Mouse (Mus musculus): ENCODE data around the gene Naif1.

DNA sequence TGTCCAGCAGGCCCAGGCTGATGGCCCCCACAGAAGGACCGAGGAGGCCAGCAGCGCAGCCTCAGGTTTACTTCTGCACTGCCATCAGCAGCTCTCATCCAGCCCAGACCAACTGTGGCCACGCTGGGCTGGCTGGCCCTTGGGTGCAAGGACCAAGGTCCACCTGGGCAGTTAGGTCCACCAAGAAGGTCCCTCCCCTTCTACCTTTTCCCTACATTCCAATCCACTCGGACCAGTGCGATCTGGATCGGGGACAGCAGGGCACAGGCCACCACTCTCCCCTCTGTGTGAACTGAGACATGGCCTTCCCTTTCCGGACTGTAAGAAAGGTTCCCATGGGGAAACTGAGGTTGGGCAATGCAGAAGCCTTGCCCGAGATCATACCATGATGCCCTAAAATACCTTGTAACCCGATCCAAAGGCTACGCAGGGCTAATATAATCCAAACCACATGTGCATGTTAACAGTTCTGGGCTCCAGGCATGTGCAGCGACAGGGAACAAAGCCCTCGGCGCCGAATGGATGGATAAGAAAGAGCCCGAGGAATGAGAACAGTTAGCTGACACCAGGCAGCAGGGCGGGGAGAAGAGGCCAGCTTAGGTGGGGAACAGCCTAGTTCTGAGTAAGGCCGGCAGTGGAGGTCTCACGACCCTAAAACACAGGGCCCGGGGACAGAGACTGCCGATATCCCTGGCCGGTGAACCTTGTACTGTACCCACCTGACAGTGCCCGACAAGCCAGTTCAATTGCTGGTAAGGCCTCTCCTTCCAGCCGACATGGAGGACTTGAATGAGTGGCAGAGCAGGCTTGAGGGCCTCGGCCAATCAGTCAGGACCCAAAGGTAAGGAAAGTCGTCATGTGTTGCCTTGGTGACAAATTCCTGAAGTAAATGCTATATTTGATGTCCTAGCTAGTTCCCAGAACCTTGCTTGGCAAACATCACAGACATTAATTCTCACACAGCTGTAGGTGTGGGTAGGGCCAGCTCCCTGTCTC lies 41.5 kb upstream of the Naif1 start:
- TF ChIP-seq CTCF (IDR thresholded peaks at IDR 0.05; ENCODE audit: low read depth) (no peak), EP300 (IDR thresholded peaks at IDR 0.05; ENCODE audit: low read depth) (no peak)

Measured in heart, postnatal 0 days (tissue).